14 mouse cellular contexts compared by ENCODE assay signal in the genomic region with DNA sequence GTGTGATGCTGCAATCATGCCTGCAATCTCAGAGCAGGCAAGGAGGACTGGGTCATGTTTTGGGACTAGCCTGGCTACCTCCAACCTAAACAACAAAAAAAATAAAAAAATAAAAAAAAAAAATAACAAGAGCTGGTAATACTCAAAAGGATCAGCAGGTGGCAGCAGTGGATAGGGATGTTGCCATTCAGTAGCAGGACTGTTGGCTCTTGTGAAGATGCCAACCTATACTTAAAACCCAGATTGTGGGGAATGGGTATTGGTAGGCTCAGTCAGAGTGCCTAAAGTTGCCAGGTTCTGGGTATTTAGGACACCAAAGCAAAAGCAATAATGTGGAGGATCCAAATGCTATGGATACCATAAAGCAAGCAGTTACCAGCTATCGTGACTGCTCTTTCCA. TPM values are rescaled to one million over a fixed set of nuclear protein-coding genes. Genes with fewer than 3 reads are reported as not detected.
DNase-seq lines count a peak whose midpoint lies in the region; ATAC-seq and TF ChIP-seq lines count a peak whose summit lies in the region.
"Not testable (repeated sequence)": the region's sequence is repeated elsewhere in the genome, so short reads cannot be mapped to it uniquely, and the experiment has no call there.
"Had no signal": no experiment of that assay in that cellular context is flagged by ENCODE, and none has a peak within 500 bp of the region (broad histone marks: within the 10 kb centered on the region; RNA-seq: fewer than 3 reads in every experiment).

No protein-coding gene starts in this region.

- H3K4me2 ChIP-seq in forebrain, postnatal 0 days (ENCODE audit: low read depth); hindbrain, postnatal 0 days (ENCODE audit: low read depth, low read length); kidney, postnatal 0 days (ENCODE audit: low read length); neural tube, embryonic 14.5 days (ENCODE audit: low read depth, low read length): not testable (repeated sequence)

- not testable (repeated sequence) for H3K9ac ChIP-seq in forebrain, postnatal 0 days; hindbrain, postnatal 0 days (replicated peaks; ENCODE audit: low read length); kidney, postnatal 0 days (ENCODE audit: low read depth, low read length); neural tube, embryonic 14.5 days (replicated peaks; ENCODE audit: low read depth, low read length)

- TF ChIP-seq POLR2A in cortical plate, adult 2 months (IDR thresholded peaks at IDR 0.05; ENCODE audit: extremely low read depth, insufficient read depth, low read length) = not testable (repeated sequence)

- not testable (repeated sequence) for H3K4me1 ChIP-seq in cortical plate, adult 2 months (ENCODE audit: control insufficient read depth, insufficient read depth, low read length); forebrain, postnatal 0 days (ENCODE audit: insufficient read depth); hindbrain, postnatal 0 days (ENCODE audit: insufficient read depth, low read length); kidney, postnatal 0 days (replicated peaks; ENCODE audit: insufficient read depth, low read length); neural tube, embryonic 14.5 days (ENCODE audit: control insufficient read depth, insufficient read depth, low read length)

- TF ChIP-seq CTCF in cortical plate, adult 2 months (IDR thresholded peaks at IDR 0.05; ENCODE audit: extremely low read depth, insufficient read depth, low read length) = peak; percentile 39; the same call in 1 of the 2 replicates
- TF ChIP-seq CTCF in forebrain, postnatal 0 days (IDR thresholded peaks at IDR 0.05; ENCODE audit: low read depth) = peak; percentile 54
- TF ChIP-seq CTCF in hindbrain, postnatal 0 days (IDR thresholded peaks at IDR 0.05; ENCODE audit: low read depth) = peak; percentile 66
- peak; percentile 72 for TF ChIP-seq CTCF in kidney, postnatal 0 days (IDR thresholded peaks at IDR 0.05; ENCODE audit: low read depth)

- not testable (repeated sequence) for H3K27ac ChIP-seq in cortical plate, adult 2 months (ENCODE audit: insufficient read depth, low read length); forebrain, postnatal 0 days (ENCODE audit: low read depth, low read length); hindbrain, postnatal 0 days; kidney, postnatal 0 days; neural tube, embryonic 14.5 days (ENCODE audit: low read depth, low read length)

- peak; percentile 58; the same call in 1 of the 2 replicates for ATAC-seq in forebrain, postnatal 0 days
- ATAC-seq in hindbrain, postnatal 0 days = peak; percentile 58; the same call in 1 of the 2 replicates
- not testable (repeated sequence) for ATAC-seq in kidney, postnatal 0 days (replicated peaks; ENCODE audit: low FRiP score, low read depth)
- 0 out of 2 replicates have a peak, but pooled peaks have one; percentile 57 for ATAC-seq in megakaryocyte-erythroid progenitor cell, adult 5-6 weeks (replicated peaks; ENCODE audit: low FRiP score, low TSS enrichment, poor library complexity, severe bottlenecking)
- ATAC-seq in neural tube, embryonic 14.5 days (ENCODE audit: low read depth) = peak; percentile 72

- H3K36me3 ChIP-seq in forebrain, postnatal 0 days (ENCODE audit: insufficient read depth); hindbrain, postnatal 0 days (ENCODE audit: insufficient read depth, low read length); kidney, postnatal 0 days (ENCODE audit: insufficient read depth, low read length); neural tube, embryonic 14.5 days (ENCODE audit: control insufficient read depth, insufficient read depth, low read length): not testable (repeated sequence)

- H3K4me3 ChIP-seq in cortical plate, adult 2 months (ENCODE audit: insufficient read depth, low read length); forebrain, postnatal 0 days (ENCODE audit: low read depth, low read length); hindbrain, postnatal 0 days (ENCODE audit: low read length); kidney, postnatal 0 days (replicated peaks; ENCODE audit: low read depth, low read length); neural tube, embryonic 14.5 days (ENCODE audit: low read depth, low read length): not testable (repeated sequence)

- H3K9me3 ChIP-seq in forebrain, postnatal 0 days (ENCODE audit: low read length); hindbrain, postnatal 0 days (ENCODE audit: low read length); kidney, postnatal 0 days (replicated peaks; ENCODE audit: low read length); neural tube, embryonic 14.5 days (ENCODE audit: control insufficient read depth, low read length): not testable (repeated sequence)

- WGBS in forebrain, postnatal 0 days = 88% methylated on average over 1 of the region's 1 CpGs
- 88% methylated on average over 1 of the region's 1 CpGs for WGBS in hindbrain, postnatal 0 days
- WGBS in kidney, postnatal 0 days = 96% methylated on average over 1 of the region's 1 CpGs
- 89% methylated on average over 1 of the region's 1 CpGs for WGBS in neural tube, embryonic 14.5 days

- peak; percentile 13 for DNase-seq in NIH3T3 (ENCODE audit: low read depth)
- peak; percentile 20 for DNase-seq in forebrain, postnatal 0 days
- DNase-seq in hindbrain, postnatal 0 days (ENCODE audit: low spot score) = peak; percentile 7
- DNase-seq in kidney, postnatal 0 days (ENCODE audit: low spot score) = peak; percentile 15

- not testable (repeated sequence) for H3K27me3 ChIP-seq in forebrain, postnatal 0 days (ENCODE audit: insufficient read depth, low read length); hindbrain, postnatal 0 days (ENCODE audit: insufficient read depth, low read length); kidney, postnatal 0 days (ENCODE audit: insufficient read depth, low read length); neural tube, embryonic 14.5 days (ENCODE audit: control insufficient read depth, insufficient read depth, low read length)

RNA-seq across cellular contexts. Expression of a gene that starts 2.0 kb away (rescaled TPM):
- not detected in 2 replicates for polyA plus RNA-seq in cortical plate, adult 2 months (2012; rRNA removed)
- not detected in 2 replicates for total RNA-seq in forebrain, postnatal 0 days (2014; rRNA removed)
- not detected in 2 replicates for polyA plus RNA-seq in forebrain, postnatal 0 days (2015; fragmentation: Nextera tagmentation; extraction: Ambion mirVana)
- total RNA-seq in hindbrain, postnatal 0 days (2014; rRNA removed) = not detected in 2 replicates
- polyA plus RNA-seq in hindbrain, postnatal 0 days (2015; fragmentation: Nextera tagmentation; extraction: Ambion mirVana) = not detected in 2 replicates
- 0.28 and 0.33 TPM in 2 replicates for polyA plus RNA-seq in kidney, postnatal 0 days (2015; fragmentation: Nextera tagmentation; extraction: Ambion mirVana)
- not detected in 2 replicates for total RNA-seq in megakaryocyte-erythroid progenitor cell, adult 5-6 weeks (2014; fragmentation: Nextera tagmentation)
- not detected in 2 replicates for total RNA-seq in megakaryocyte-erythroid progenitor cell, adult 5-6 weeks (2017)
- polyA plus RNA-seq in neural tube, embryonic 14.5 days (2014; fragmentation: Nextera tagmentation; extraction: Ambion mirVana) = not detected in 2 replicates
- total RNA-seq: adrenal gland, adult 8-10 months; gastrocnemius, postnatal 4 days; layer of hippocampus, postnatal 14 days; left cerebral cortex, postnatal 36 days had no signal
- polyA plus RNA-seq: heart, embryonic 14.5 days; hindbrain, embryonic 13.5 days; liver, embryonic 12.5 days had no signal

RNA-seq across cellular contexts. Expression of a gene that starts 28.5 kb away (rescaled TPM):
- polyA plus RNA-seq in cortical plate, adult 2 months (2012; rRNA removed) = not detected in 2 replicates
- not detected in 2 replicates for total RNA-seq in forebrain, postnatal 0 days (2014; rRNA removed)
- not detected in 2 replicates for polyA plus RNA-seq in forebrain, postnatal 0 days (2015; fragmentation: Nextera tagmentation; extraction: Ambion mirVana)
- not detected in 2 replicates for total RNA-seq in hindbrain, postnatal 0 days (2014; rRNA removed)
- polyA plus RNA-seq in hindbrain, postnatal 0 days (2015; fragmentation: Nextera tagmentation; extraction: Ambion mirVana) = not detected in 2 replicates
- polyA plus RNA-seq in kidney, postnatal 0 days (2015; fragmentation: Nextera tagmentation; extraction: Ambion mirVana) = not detected in 2 replicates
- total RNA-seq in megakaryocyte-erythroid progenitor cell, adult 5-6 weeks (2014; fragmentation: Nextera tagmentation) = not detected in 2 replicates
- total RNA-seq in megakaryocyte-erythroid progenitor cell, adult 5-6 weeks (2017) = not detected in 2 replicates
- polyA plus RNA-seq in neural tube, embryonic 14.5 days (2014; fragmentation: Nextera tagmentation; extraction: Ambion mirVana) = not detected in 2 replicates
- total RNA-seq: adrenal gland, adult 8-10 months; gastrocnemius, postnatal 4 days; layer of hippocampus, postnatal 14 days; left cerebral cortex, postnatal 36 days had no signal
- polyA plus RNA-seq: heart, embryonic 14.5 days; hindbrain, embryonic 13.5 days; liver, embryonic 12.5 days had no signal

RNA-seq across cellular contexts. Expression of a gene that starts 54.4 kb away (rescaled TPM):
- polyA plus RNA-seq in cortical plate, adult 2 months (2012; rRNA removed) = not detected in 2 replicates
- total RNA-seq in forebrain, postnatal 0 days (2014; rRNA removed) = not detected in 2 replicates
- not detected in 2 replicates for polyA plus RNA-seq in forebrain, postnatal 0 days (2015; fragmentation: Nextera tagmentation; extraction: Ambion mirVana)
- total RNA-seq in hindbrain, postnatal 0 days (2014; rRNA removed) = not detected in 2 replicates
- polyA plus RNA-seq in hindbrain, postnatal 0 days (2015; fragmentation: Nextera tagmentation; extraction: Ambion mirVana) = not detected in 2 replicates
- not detected in 2 replicates for polyA plus RNA-seq in kidney, postnatal 0 days (2015; fragmentation: Nextera tagmentation; extraction: Ambion mirVana)
- total RNA-seq in megakaryocyte-erythroid progenitor cell, adult 5-6 weeks (2014; fragmentation: Nextera tagmentation) = not detected in 2 replicates
- total RNA-seq in megakaryocyte-erythroid progenitor cell, adult 5-6 weeks (2017) = not detected in 2 replicates
- polyA plus RNA-seq in neural tube, embryonic 14.5 days (2014; fragmentation: Nextera tagmentation; extraction: Ambion mirVana) = not detected in 2 replicates
- total RNA-seq: adrenal gland, adult 8-10 months; gastrocnemius, postnatal 4 days; layer of hippocampus, postnatal 14 days; left cerebral cortex, postnatal 36 days had no signal
- polyA plus RNA-seq: heart, embryonic 14.5 days; hindbrain, embryonic 13.5 days; liver, embryonic 12.5 days had no signal
